Mouse (Mus musculus) urinary bladder, adult 18-20 months (tissue): Measurements from ENCODE around the gene Rnf39.

ENCODE experiments used
- DNase-seq, 2 experiments: peaks; one replicate each; pipeline ENCODE4 v3.0.0; 2022; ENCODE audit warnings: low spot score in 2 of 2, mixed read lengths in 2 of 2

Gene Rnf39

DNA sequence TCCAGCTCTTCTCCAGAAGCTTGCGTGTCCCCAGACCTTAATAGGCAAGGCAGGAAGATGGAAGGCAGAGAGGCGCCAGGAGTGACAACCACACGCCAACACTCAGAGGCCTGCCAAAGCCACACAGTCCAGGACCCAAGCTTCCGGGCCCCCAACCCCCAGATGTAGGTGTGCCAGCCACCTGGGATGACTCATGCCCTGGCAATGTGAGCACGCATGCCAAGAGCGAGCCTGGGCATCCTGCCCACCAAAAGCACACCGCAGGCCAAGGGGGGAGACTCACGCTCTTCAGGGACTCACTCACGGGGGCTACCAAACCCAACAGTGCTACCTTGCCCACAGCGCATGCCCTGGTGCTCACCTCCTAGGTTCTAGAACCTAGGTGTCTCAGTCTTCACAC, 327 bp upstream of the Rnf39 start:
- DNase-seq = peak; percentile 73 to 74

GRCm38 (mm10) chr17:36943691-36944090, 973 bp downstream of the Rnf39 start:
- no peak for DNase-seq

DNA sequence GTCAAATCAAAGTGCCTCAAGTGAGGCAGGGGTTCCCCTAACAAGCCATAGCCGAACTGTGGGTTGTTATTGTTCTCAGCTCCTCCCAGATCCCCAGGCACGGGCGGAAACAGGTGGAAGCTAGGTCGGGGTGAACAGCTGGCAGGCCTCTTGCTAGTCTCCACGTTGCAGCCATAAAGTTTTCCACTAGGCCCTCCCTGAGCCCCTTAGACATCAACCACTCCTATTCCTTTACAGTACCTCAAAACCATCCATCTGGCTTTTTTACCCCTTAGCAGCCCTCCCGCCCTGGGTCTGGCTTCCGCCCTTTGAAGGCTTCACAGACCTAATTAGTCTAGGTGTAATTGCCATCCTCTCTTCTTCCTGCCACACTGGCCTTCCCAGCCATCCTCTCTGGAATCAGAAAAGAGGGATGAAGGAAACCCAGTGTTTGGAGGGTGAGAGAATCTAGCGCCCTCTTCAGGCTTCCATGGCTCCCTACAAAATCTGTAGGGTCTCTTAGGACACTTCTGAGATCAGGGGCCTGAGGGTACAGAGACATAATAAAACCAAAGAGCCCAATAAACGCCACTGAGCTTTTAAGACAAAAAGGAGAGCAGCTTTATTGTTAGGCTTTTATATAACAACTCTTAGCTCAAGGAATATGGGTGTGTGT, 1.5 kb downstream of the Rnf39 start:
- DNase-seq = no peak

DNA sequence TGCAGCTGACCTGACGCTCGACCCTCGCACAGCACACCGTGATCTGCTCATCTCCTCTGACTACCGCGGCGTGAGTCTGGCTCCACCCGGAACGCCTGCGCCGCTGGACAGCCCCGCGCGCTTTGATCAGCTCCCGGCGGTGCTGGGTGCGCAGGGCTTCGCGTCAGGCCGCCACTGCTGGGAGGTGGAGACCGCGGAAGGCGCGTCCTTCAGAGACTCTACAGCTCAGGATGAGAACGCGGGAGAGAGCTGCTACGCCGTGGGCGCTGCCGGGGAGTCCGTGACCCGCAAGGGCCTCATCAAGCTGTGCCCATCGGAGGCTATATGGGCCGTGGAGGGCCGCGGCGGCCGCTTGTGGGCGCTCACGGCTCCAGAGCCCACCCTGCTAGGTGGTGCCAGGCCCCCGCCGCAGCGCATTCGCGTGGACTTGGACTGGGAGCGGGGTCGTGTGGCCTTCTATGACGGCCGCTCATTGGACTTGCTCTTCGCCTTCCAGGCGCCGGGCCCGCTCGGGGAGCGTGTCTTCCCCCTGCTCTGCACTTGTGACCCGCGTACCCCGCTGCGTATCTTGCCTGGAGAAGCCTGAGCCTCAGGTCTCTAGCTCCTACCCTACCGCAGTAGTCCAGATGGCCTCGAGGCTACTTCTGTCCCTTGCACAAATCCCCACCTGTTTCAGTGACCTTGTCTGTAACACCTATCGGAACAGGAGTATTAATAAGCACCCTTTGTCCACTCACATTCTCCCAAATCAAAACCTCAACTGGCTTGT, 4.5 kb downstream of the Rnf39 start:
- DNase-seq = no peak

GRCm38 (mm10) chr17:36948286-36948685, 5.6 kb downstream of the Rnf39 start:
- no peak for DNase-seq

DNA sequence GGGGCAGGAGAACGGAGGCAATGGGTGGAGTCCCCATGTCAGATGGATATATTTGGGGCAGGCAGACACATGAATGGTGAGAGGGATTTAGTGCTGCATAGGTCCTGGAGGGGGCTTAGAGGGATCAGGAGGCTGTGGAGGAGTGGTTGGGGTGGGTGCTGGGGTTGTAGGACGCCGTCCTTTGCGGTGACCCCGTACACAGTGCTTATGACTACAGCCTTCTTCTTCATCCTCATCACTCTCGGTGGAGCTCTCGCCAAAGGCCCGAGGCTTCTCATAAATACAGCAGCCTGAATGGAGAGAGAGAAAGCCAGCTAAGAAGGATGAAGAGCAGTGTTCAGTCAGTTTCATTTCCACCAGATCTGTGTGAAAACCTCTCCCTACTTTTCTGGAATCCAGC, 6.5 kb downstream of the Rnf39 start:
- no peak for DNase-seq

DNA sequence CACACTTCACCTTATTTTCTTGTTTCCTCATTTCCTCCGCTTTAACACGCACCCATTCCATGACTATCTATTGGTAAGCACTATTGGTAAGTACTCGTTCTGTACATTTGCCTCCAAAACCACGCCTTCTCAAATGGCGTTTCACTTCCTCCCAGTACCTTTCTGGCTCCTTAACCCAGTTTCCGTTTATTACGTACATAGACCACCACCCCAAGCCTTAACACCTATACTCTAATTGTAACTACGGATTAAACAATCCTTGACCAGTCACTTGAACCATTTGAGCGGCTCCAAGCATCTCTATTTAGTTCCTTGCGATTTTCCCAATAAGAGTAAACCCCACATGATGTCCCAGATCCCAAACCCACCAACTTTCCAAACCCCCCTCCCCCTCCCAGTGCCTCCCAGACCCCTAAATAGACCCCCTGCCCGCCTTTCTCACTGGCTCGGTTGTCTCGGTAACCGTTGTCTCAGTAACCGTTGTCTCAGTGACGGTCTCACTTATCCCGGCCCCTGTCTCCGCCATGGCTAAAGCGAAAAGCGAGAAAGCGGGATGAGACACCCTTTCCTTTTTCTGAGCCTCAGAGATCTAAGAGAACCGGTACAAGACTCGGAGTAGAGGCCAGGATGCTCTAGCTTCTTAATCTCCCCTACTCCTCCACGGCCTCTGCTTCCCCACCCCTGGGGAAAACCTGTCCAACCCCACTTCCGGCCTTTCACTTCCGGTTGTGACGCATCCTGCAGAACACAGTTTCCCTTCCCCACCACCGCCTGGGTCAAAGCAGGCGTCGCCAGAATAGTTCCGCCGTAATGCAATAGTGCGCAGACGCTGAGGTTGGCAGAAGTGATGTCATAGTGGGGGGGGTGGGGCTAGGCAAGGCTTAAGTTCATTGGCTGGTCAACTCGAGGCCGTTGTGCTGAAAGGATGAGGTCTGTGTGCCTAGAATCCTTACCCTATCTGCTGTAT, 8.5 kb downstream of the Rnf39 start, which contains the start of gene Ppp1r11:
TSS of gene Ppp1r11 (minus strand) at position 761 of the 967 bp plus-strand sequence.
- DNase-seq = peak; percentile 83 to 97

GRCm38 (mm10) chr17:36952631-36953030, 9.9 kb downstream of the Rnf39 start:
- no peak for DNase-seq

DNA sequence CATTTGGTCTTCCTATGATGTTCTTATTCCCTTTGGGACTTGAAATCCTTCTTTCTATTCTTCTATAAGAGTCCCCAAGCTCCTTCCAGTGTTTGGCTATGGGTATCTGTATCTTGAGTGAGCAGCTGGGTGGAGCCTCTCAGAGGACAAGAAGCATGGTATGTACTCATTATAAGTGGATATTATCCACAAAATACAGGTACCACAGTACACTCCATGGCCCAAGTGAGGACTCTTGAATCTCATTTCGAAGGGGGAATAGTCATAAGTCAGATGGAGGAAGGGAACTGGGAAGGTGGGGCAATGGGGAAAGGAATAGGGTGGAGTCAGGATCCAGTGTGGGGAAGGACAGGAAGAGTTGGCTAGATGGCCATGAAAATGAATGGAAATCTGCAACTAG, 10.3 kb downstream of the Rnf39 start:
- no peak for DNase-seq

GRCm38 (mm10) chr17:36957999-36958743, 15.5 kb downstream of the Rnf39 start, which contains the start of the genes Znrd1 and Znrd1as:
Znrd1 (minus strand) TSS chr17:36958559.
Znrd1as (plus strand) TSS chr17:36958592.
- DNase-seq = peak; percentile 83 to 90

DNA sequence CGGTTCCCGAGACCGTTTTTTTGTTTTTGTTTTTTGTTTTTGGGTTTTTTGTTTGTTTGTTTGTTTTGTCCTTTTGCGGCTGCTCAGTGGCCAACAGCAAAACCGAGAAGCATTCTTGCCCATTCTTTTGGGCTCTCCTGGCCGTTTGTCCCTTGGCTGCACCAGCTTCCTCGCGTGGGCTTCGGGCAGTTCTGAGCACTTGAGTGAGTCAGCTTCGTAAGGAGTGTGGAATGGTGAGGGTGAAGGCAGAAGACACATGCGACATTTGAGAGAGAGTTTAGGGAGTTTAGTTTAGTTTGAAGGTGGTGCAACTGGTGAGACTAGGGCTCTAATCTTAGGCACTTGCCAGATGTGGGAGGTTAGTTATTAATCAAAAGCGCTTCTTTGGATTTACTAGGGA, 16.2 kb downstream of the Rnf39 start:
- DNase-seq = no peak

DNA sequence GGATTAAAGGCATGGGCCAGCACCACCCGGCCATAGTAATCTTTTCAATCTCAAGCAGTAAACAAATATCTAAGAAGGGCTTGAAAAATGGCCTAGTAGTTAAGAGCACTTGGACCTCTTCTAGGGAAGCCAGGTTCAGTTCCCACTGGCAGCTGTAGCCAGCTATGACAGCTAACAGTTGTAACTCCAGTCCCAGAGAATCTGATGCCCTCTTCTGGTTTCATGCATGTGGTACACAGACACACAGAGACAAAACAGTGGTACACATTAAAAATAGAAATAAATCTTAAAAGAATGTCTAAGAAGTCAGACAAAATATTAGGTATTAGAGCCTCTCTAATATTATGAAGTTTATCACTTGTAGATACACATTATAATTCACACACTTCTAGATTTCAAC, 18.4 kb downstream of the Rnf39 start:
- no peak for DNase-seq

DNA sequence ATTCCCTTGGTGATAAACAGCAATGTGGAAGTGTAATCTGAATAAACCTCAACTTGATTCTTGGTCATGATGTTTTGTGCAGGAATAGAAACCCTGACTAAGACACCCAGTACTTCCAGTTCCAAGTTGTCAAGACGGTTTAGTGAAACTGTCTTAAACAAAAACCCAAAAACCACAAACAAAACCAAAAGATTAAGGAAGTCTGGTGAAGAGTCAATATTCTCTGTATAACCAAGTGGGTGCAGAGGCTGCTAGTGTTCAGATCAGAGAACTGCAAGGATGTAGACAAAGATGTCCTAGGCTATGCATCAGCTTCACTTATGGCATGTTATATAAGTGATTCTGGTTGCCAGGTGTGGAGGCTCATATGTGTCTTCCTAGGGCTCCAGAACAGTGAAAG, 24.2 kb downstream of the Rnf39 start:
- no peak for DNase-seq

- no peak for DNase-seq
These were observed 27.7 kb downstream of the Rnf39 start for GRCm38 (mm10) chr17:36970316-36970890.

- DNase-seq = no peak
These were observed 28.6 kb downstream of the Rnf39 start for GRCm38 (mm10) chr17:36971172-36971850.

GRCm38 (mm10) chr17:36972791-36973190, 30.1 kb downstream of the Rnf39 start:
- DNase-seq = no peak

DNA sequence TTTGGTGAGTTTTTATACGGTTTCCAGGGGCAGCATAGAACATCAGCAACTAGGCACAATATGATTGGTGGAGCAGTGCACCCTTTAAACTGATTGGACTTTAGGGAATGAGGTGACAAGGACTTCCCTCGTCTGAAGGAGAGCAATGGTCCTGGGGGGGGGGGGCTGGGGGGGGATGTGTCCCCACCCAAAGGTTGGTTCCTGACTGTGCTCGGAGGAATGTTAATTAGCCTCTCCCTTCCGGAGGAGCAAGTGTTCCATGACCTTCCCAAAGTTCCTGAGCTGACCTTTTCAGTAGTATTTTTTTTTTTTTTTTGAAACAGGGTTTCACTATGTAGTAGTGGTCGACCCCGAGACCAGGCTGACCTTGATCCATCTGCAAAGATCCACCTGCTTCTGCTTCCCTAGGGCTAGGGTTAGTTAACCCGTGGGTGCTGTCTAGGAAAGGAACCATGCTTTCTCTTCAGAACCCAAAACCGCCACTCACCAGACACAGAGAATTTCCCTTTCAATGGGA, 30.6 kb downstream of the Rnf39 start:
- DNase-seq = no peak

DNA sequence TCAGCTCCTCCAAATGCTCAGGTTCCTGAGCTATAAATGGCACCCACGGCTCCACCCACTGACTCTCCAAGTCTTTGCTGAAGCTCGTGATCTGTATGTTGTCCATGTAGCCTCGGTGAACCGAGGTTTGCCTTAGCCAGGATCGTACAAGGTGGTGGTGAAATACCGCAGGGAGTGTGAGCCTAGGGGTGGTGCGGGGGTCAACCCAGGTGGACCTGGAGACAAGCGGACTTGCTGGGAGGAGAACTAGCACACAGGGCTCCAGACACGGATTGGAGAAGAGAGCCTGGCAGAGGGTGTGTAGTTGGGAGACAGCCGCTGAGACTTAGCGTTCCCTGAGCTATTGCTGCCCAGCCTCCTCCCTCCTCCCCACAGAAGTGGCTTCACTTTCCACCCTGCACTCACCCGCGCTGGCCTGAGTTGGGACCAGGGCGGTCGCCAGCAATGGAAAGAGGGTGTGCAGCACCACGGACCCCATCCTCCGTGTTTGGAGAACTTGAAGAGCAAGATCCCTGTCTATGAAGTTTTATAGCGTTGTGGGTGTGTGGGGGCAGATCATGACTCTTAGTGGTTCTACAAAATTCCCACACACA, 38.6 kb downstream of the Rnf39 start, which contains the start of gene 2410137M14Rik:
TSS of gene 2410137M14Rik (minus strand) at position 17 of the 593 bp plus-strand sequence.
- DNase-seq = no peak

DNA sequence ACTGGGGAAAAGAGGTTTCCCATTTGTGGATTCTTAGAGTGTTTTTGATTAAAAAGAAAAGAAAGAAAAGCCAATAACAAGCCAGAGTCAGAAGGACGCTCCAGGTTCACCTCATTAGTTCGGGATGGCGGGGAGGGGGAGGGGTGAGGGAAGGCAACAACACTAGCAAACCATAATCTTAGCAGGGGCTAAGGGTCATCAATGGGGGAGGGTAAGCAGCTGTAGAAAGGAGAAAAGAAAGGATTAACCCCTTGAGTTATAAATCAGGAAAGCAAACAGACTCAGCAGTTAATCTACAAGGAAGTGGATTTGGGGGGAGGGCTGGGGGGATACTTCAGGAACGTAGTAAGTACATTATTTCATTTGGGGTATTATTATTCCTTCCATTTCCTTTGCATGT, 39.1 kb downstream of the Rnf39 start:
- DNase-seq = no peak
